Mouse (Mus musculus): ENCODE results near the gene 1700006A11Rik.

- TF ChIP-seq CTCF (IDR thresholded peaks at IDR 0.05; ENCODE audit: low read depth, low read length) (no peak), POLR2A (IDR thresholded peaks at IDR 0.05; ENCODE audit: insufficient read depth, low read length) (no peak)
These were observed 35.7 kb downstream of the 1700006A11Rik start for GRCm38 (mm10) chr3:124390101-124390500.

All from ES-Bruce4 (cell line).